Mouse (Mus musculus): ENCODE results near the gene Gucy1b2. TPM values are rescaled to one million over a fixed set of nuclear protein-coding genes. Genes with fewer than 3 reads are reported as not detected.
A peak's percentile ranks its signal among the peaks of the same experiment; 100 is the strongest.

Gucy1b2 gene
- total RNA-seq, 2 experiments from 2014 or later = not detected

GRCm38 (mm10) chr14:62447214-62447548 is 8.9 kb downstream of the Gucy1b2 start:
- intact Hi-C loops (cut with DNase I) = no loop called here
- no peak for DNase-seq

- intact Hi-C loops (cut with DNase I) = no loop called here
- no peak for DNase-seq
These were observed 9.5 kb downstream of the Gucy1b2 start for GRCm38 (mm10) chr14:62446385-62447213.

- no peak for DNase-seq
- intact Hi-C loops (cut with DNase I) = no loop called here
These were observed 12.2 kb downstream of the Gucy1b2 start for GRCm38 (mm10) chr14:62443840-62444430.

DNA sequence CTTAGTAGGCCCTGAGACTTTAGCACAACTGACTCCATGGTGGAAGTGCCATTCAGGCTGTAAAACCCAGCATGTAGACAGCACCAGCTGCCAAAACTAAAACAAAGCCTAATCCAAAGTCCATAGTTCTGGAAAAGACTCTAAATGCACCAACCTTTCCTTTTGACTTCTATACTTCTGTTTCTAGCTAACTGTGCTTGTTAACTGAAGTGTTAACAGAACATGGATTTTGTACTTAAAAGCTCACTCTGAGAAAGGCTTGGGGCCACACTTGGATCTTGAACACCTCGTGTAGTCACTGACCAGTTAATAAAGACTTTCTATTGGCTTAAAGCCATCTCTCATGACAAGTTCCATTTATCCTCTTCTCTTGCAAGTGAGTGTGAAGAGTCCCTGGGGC is 13.1 kb downstream of the Gucy1b2 start:
- intact Hi-C loops (cut with DNase I) = no loop called here
- no peak for DNase-seq

DNA sequence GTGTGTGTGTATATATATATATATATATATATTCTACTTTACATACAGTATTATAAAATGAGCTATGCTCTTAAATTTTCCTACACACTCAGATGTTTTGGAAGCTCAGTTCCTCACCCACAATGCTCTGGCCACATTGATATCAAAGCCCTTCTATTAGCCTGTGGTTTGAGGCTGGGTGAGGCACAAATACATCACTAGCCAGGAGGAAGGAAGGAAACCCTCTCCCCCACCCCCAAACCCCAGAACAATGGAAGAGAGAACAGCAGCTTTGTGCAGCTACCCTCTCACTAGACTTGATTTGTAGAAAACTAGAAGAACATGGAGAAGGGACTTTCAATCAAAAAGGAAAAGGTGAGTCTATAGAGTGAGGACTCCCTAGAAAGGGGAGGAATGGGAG is 16.1 kb downstream of the Gucy1b2 start:
- no peak for DNase-seq
- intact Hi-C loops (cut with DNase I) = no loop called here

DNA sequence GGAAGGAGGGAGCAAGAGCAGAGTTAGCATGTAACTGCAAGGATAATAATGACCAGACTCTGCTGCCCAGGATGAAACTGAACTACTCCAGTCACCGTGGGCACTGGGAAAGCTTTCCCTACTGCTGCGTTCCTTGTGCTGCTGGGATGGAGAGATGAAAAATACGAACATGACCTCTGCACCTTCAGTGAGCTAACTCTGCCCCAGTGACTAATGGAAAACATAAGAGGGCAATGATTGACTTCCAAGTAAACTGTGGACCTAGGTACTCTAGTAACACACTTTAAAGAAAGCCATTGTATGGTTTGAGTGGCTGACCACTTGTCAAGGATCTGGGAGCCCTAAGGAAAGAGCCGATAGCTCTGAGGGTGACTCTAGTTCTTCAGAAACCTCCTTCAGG is 17.9 kb downstream of the Gucy1b2 start:
- no peak for DNase-seq
- intact Hi-C loops (cut with DNase I) = no loop called here

DNA sequence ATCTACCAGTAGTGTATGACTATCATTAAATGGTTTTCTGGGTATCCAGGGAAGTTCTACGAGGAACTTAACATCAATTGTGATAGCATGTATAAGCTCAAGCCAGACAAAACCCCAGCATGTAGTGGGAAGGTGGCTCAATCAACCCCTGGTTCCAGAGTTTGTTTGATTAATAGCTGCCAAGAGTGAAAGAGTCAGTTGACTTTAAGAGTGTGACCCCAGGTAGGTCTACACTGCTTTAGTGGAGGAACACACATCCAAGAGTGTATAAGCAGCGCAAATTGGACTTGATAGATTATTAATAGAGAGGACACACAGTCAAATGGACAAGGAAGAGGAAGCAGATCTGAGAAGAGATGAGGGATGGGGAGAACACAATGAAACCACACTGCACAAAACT is 18.3 kb downstream of the Gucy1b2 start:
- intact Hi-C loops (cut with DNase I) = no loop called here
- no peak for DNase-seq

DNA sequence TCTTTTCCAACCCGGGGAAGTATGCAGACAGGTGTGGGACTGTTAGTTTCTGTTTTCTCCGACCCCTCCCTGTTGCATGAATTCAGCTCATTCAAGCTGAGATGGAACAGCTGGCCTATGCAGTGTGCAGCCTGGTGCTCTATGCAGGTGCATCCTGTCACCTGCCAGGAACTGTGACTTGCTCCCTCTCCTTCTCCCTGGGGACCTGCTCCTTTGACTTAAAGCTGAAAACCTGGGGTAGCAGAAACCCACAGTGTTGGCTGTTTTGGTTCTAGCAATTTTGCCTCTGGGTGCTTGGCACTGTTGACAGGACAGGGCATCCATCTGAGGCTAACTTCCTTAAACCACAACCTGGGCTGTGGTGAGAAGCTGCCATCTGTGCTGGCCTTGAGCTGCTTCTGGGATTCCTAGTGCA is 30.8 kb downstream of the Gucy1b2 start:
- intact Hi-C loops (cut with DNase I) = no loop called here
- DNase-seq = no peak

GRCm38 (mm10) chr14:62422265-62422664 is 33.8 kb downstream of the Gucy1b2 start:
- no peak for DNase-seq
- intact Hi-C loops (cut with DNase I) = no loop called here

GRCm38 (mm10) chr14:62417501-62417900 is 38.6 kb downstream of the Gucy1b2 start:
- intact Hi-C loops (cut with DNase I) = no loop called here
- DNase-seq = no peak

DNA sequence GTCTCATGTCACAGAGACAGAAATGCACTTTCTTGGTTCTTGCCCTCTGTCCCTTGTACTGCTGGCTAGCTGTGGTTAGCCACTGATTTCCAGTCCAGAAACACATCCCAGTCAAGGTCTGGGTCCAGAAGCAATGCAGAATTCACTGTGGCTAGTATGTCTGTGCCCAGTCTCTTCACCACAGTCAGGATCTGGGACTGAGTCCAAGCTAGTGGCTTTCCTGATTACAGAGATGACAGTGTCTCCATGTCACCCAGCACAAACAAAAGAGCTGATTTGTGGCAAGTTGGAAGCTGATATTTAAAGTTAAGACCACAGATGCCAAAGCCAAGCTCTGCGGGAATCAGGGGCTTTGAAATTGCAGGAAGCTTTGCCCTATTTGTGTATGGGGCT is 39.4 kb downstream of the Gucy1b2 start:
- DNase-seq = peak; percentile 9 to 57
- intact Hi-C loops (cut with DNase I) = no loop called here

GRCm38 (mm10) chr14:62416007-62416741 is 39.9 kb downstream of the Gucy1b2 start:
- no peak for DNase-seq
- intact Hi-C loops (cut with DNase I) = no loop called here

GRCm38 (mm10) chr14:62395346-62395745 is 60.7 kb downstream of the Gucy1b2 start:
- DNase-seq = no peak

GRCm38 (mm10) chr14:62392754-62393153 is 63.3 kb downstream of the Gucy1b2 start:
- intact Hi-C loops (cut with DNase I) = no loop called here
- peak in 1 of 2 experiments; percentile 32 for DNase-seq

More at GRCm38 (mm10) chr14:62395346-62395745, 60.7 kb downstream of the Gucy1b2 start:
- intact Hi-C loops (cut with DNase I) = no loop called here

DNA sequence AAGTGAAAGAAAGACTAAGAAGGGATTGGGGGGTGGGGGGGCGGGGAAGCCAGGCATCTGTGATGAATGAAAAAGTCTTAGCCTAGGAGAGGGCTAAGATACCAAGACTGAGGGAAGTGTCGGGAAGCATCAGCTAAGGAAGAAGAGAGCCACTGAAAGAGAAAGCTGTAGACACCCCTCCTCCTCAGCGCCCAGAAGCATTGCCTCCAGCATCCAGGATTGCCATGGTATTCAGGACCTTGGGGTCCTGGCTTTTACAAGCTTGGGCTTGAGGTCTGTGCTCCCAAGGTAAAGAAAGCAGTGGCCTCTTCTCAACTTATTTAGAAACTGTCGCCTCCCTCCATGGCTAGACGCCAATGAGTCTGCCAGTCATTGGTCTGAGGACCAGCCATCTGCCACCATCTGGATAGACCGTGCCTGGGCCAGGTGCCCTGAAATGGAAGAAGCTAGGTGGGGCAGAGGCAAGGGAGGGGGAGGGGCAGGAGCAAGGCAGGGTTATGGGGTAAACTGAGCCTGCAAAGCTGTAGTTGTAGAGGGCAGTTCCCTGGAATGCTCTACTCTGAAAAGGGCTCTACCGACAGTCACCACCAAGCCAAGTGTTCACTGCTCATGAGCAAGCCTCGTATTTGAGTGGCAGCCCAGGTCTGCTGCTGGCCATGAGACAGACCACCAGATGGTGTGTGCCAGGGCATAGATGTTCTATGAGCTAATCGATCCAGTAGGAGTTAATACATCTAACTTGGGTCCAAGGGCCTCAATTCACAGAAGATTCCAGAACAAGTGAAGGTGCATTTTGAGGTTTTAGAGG is 66.2 kb downstream of the Gucy1b2 start:
- no peak for DNase-seq
- intact Hi-C loops (cut with DNase I) = no loop called here

- no peak for DNase-seq
- intact Hi-C loops (cut with DNase I) = no loop called here
These were observed 66.9 kb downstream of the Gucy1b2 start for GRCm38 (mm10) chr14:62389064-62389728.

GRCm38 (mm10) chr14:62383786-62384299 is 72.2 kb downstream of the Gucy1b2 start:
- intact Hi-C loops (cut with DNase I) = no loop called here

DNA sequence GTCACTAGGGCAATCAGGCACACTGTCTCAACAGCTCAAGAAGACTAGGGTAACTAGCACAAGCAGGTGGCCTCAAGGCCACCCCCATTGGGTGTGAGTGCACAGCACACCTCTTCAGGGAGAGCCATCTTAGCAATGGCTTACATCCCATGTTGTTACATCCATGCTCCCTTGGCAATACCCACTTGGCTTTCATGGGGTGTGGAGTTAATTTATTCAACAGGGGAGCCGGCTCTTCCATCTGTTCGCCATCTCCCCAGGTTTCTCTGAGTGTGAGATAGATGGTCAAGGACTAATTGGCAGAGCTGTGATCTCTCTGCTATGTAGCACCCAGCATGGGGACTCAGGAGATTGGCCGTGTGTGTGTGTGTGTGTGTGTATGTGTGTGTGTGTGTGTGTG is 73.0 kb downstream of the Gucy1b2 start:
- intact Hi-C loops (cut with DNase I) = no loop called here
- no peak for DNase-seq

More at GRCm38 (mm10) chr14:62383786-62384299, 72.2 kb downstream of the Gucy1b2 start:
- no peak for DNase-seq

DNA sequence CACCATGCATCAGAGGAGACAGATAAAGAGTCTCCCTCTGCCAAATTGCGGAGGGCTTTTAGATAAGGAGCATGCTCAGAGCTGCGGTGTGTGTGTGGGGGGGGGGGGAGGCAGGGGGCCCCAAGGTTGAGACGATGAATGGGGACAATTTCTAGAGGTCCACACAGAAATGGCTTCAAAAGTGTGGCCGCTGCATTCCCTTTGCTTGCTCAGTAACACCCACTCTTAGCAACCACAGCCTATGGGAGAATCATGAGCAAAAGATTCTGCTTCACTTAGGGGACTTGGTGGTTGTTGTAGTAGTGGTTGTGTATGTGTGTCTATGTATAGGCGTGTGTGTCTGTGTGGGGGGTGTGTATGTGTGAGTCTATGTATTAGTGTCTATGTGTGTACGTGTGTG is 75.5 kb downstream of the Gucy1b2 start:
- intact Hi-C loops (cut with DNase I) = no loop called here
- DNase-seq = no peak

- intact Hi-C loops (cut with DNase I) = loop anchor here (5.0 kb wide), 1 partner anchor 42 kb away; no protein-coding TSS in a partner anchor
- DNase-seq = no peak
These were observed 76.7 kb downstream of the Gucy1b2 start for GRCm38 (mm10) chr14:62379391-62379790.

Measured in heart, postnatal 14 days (tissue).